Mouse (Mus musculus) mesoderm, embryonic 11.5 days (tissue): ENCODE measurements around the gene Rxfp4.
"Not testable (repeated sequence)": the region's sequence is repeated elsewhere in the genome, so short reads cannot be mapped to it uniquely, and the experiment has no call there.

ENCODE experiments used
- DNase-seq: peaks from one replicate; pipeline ENCODE4 v3.0.0-alpha.2; 2012; ENCODE audit warnings: low read depth, low spot score

The Rxfp4 gene

GRCm38 (mm10) chr3:88609066-88609465 is 43.9 kb downstream of the Rxfp4 start:
- DNase-seq, result no peak

GRCm38 (mm10) chr3:88607758-88608138 is 45.2 kb downstream of the Rxfp4 start:
- DNase-seq, result no peak

- peak; percentile 93 for DNase-seq
These were observed 45.7 kb downstream of the Rxfp4 start for GRCm38 (mm10) chr3:88607065-88607757.

- not testable (repeated sequence) for DNase-seq
These were observed 47.3 kb downstream of the Rxfp4 start, which contains the start of gene Arhgef2 for GRCm38 (mm10) chr3:88605666-88606065. TSS of gene Arhgef2 (plus strand) at chr3:88605966.

- DNase-seq, result no peak
These were observed 48.1 kb downstream of the Rxfp4 start for GRCm38 (mm10) chr3:88604863-88605262.

- DNase-seq, result peak; percentile 76
These were observed 49.2 kb downstream of the Rxfp4 start for GRCm38 (mm10) chr3:88603714-88604161.

GRCm38 (mm10) chr3:88602466-88602865 is 50.5 kb downstream of the Rxfp4 start:
- no peak for DNase-seq
